Mouse (Mus musculus) retina, postnatal 7 days (tissue): ENCODE measurements around the gene Egln2.
A peak's percentile ranks its signal among the peaks of the same experiment; 100 is the strongest.

Experiments
- DNase-seq: peaks from one replicate; pipeline ENCODE4 v3.0.0-alpha.2; 2012; ENCODE audit warnings: low read depth, low spot score

Egln2 gene

GRCm38 (mm10) chr7:27177942-27178323 is 11.3 kb upstream of the Egln2 start:
- no peak for DNase-seq

- no peak for DNase-seq
These were observed 8.3 kb upstream of the Egln2 start for GRCm38 (mm10) chr7:27174896-27175295.

DNA sequence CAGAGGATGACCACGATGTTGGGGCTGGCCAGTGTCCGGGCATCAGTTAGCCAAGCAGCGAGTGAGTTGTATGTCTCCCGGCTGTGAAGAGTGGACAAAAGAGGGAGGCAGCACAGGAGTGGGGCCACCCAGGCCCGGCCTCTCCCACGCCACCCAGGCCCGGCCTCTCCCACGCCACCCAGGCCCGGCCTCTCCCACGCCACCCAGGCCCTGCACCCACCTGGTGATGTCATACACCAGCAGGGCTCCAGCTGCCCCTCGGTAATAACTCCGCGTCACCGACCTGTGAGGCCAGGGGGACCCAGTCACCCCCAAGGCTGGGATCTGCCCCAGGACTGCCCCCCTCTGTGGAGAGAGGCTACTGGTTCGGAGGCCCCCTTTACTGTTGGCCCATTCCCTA is 7.9 kb upstream of the Egln2 start:
- no peak for DNase-seq

GRCm38 (mm10) chr7:27170981-27171380 is 4.4 kb upstream of the Egln2 start:
- DNase-seq = no peak

DNA sequence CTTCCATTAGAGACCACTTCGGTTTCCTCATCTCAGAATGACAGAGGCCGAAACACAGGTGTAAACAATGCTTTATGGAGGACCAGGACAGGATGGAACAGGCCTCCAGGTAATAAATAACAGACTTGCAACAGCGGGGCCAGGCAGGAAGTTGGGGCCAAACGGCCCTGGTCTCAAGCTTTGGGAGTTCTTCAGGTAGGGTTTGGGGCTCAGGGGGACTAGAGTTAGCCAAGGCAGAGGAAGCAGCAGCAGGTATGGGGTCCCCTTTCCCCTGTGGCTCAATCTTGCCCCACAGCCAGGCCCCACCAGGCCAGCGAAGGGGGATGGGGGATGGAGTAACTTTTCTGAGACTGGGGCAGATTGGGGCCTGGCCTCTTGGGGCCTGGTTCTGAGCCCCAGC is 1.8 kb upstream of the Egln2 start:
- DNase-seq = no peak

DNA sequence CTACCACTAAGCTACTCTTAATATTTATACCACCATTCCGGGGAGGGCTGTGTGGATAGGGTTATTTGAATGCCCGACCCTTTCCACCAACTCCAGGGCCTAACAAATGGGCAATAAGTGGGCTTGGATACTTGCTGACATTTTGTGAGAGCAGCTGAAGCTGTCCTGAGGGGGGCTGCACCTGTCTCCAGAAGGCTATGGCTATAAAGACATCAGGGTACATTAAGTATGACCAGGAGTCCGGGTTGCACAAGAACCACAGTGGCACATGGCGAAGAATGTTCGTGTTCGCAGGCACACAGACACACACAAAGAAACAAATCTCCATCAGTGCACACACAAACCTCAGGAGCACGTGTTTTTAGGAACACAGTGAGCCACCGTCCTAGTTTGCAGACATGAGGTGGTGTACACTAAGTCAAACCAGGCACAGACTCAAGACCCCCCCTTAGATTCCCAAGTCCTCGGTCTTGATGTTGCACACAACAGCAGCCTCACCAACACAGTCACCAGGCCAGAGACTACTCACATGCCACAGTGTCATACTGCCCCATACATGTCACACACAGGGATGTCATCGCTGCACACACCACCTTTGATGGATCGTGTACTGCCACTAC is 983 bp upstream of the Egln2 start:
- no peak for DNase-seq

- peak; percentile 62 for DNase-seq
These were observed 381 bp downstream of the Egln2 start for GRCm38 (mm10) chr7:27166229-27166613.

DNA sequence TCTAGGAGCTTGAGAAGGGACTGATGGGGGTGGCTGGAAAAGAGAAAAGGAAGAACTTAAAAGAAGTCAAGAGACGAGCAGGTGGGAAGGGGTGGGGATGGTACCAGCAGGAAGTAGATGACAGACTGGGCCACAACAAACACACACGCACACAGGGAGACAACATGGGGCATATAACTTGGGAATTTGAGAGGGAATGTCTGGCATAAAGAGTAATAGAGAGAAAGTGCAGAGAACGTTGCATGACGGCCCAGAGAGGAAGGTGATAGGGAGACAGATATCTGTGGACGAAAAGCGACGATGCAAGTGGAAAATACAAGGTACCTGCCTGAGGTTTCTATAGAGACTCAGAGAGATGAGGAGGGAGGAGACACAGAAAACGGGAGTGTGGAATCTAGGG is 906 bp downstream of the Egln2 start:
- no peak for DNase-seq

- no peak for DNase-seq
These were observed 1.5 kb downstream of the Egln2 start for GRCm38 (mm10) chr7:27165007-27165655.

DNA sequence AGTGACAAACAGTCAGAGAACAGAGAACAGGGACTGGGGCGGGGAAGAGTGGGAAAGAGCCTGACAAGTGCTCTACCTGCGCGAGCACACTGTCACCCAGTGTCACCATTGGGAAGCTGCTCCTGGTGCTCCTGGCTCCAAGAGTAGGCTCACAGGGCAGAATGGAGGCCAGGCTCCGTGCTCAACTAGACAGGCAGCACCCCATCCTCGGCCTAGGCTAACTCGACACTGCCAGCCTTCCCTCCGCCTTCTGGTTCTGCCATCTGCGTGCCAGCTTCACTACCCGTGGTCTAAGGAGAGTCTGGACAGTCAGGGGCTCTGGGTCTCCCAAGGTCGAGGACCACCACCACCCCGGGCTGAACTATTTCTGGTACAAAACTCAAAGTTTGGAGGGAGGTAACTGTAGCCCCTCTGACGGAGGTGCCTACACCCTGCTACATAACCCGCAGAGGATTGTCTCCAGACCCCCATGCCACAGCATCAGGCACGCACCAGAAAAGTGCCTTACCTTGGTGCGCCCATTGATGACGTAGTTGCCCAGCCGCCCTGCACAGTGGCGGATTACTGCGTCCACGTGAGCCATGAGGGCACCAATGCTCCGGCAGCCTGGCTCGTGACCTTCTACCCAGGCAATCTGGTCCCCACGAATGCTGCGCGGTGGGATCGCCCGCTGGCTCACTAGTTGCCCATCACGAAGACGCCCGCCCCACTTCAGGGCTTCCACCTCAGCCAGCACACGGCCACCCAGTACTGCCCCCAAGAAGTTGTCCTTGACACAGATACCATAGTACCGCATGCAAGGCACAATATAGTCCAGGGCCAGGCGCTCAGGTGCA is 2.3 kb downstream of the Egln2 start:
- no peak for DNase-seq

GRCm38 (mm10) chr7:27163450-27163805 is 3.2 kb downstream of the Egln2 start:
- DNase-seq = no peak

GRCm38 (mm10) chr7:27162780-27163449 is 3.7 kb downstream of the Egln2 start:
- no peak for DNase-seq

DNA sequence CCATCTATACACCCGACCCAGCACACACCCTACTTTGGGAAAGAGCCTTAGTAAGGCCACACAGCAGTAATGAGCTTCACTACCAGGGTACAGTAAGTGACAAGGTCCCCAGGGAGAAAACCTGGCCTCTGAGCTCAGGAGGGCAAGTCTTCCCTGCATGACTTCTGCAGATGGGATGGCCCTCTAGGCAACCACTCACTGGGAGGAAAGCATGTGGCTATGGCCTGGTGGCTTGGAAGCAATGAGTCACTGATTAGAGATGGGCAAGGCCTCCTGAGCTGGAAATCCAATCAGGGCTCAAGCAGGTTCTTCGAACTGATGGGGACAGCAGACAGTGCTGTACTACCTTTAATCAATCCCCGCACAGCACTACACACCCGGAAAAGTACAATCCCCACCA is 4.9 kb downstream of the Egln2 start:
- DNase-seq = no peak

DNA sequence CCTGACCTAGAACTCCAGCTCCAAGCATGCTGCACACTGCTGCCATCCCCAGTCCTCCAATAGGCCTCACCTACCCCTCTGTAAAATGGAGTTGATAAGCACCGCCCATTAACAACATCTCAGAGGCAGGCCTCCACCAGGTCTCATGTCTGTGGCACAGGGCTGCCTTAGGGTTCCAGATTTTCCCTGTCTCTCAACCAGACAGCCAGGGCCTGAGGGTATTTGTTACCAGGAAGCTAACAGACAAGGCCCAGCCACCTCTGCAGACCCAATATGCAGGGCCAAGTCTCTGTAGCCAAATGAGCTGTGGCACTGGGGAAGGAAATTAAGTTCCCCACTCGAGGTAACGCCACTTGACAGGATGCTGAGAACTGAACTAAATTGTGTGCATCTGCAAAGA is 5.7 kb downstream of the Egln2 start:
- no peak for DNase-seq

DNA sequence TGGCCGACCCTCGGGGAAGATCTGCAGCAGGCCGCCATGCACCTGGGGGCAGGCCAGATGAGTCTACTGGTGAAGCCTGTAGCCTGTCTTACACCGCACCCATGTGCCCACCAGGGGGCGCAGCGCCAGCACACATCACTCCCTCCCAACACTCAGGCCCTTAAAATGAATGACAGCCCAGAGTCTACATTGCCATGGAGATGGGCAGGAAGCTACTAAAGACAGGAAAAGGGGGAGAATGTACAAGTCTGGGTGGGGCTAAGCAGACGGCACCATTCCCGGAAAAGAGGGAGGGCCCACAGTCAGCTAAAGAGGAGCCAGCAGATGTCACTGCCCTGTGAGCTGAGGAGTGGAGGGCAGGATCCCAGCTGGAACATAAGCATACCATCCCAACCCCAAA is 6.7 kb downstream of the Egln2 start:
- peak; percentile 74 for DNase-seq

DNA sequence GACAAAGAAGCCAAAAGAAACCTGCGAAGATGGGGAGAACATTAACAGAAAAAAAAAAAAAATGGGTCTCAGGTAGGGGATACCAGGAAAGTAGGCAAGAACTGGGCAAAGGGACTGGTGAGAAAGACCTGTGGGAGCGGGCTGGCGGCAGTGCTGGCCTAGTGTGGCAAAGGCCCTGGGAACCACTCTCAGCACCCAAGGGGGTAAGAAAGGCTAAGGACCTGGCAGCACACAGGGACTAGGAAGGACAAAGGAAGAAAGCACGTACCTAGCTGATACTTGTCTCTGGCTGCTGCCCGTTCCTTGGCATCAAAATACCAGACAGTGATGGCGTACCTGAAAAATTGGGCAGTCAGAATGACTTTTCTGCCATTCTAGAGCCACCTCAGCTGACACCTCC is 7.3 kb downstream of the Egln2 start:
- no peak for DNase-seq

DNA sequence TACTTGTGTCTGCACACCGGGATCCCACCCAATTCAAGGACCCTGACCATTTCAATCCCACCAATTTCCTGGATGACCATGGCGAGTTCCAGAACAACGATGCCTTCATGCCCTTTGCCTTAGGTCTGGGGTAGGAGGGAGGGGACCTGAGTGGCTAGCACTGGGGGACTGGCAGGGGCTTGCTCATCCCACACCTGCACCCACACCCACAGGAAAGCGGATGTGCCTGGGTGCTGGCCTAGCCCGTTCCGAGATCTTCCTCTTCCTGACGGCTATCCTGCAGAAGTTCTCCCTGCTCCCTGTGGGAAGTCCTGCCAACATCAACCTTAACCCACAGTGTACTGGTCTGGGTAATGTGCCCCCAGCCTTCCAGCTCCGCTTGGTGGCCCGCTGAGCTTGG is 8.4 kb downstream of the Egln2 start:
- DNase-seq = no peak

DNA sequence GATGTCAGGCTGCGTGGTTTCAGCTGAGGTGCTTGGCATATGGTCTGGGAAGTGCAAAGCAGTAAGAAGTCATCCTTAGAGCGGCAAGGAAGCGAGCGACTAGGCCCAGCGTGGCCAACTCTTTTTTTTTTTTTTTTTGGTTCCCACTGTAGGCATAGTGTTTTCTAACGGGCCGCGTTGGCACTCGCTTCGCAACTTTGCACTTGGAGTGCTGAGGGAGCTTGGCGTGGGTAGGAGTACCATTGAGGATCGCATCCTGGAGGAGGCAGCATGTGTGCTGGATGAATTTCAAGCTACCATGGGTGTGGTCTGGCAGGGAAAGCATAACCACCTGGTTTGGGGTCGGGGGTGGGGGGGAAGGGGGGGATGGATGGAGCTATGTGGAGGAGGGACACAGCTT is 10.6 kb downstream of the Egln2 start:
- no peak for DNase-seq

- no peak for DNase-seq
These were observed 13.3 kb downstream of the Egln2 start, which contains the start of gene Cyp2t4 for GRCm38 (mm10) chr7:27153205-27153764. Gene Cyp2t4 (plus strand): TSS chr7:27153714.

GRCm38 (mm10) chr7:27136410-27136996 is 30.1 kb downstream of the Egln2 start:
- DNase-seq = no peak

DNA sequence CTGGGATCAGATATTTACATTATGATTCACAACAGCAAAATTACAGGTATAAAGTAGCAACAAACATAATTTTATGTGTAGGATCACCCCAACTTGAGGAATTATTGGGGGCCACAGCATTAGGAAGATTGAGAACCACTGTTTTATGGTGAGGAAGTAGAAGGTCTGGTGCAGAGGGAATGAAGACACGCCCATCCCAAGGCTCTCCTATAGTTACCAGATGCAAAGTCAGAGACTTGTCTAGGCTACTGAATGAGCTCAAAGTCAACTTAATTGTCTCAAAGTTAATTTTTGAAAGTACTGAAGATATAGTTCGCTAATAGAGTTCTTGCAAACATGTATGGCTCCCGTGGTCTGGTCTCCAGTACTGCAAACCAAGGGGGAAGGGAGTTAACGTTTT is 32.8 kb downstream of the Egln2 start:
- DNase-seq = no peak

DNA sequence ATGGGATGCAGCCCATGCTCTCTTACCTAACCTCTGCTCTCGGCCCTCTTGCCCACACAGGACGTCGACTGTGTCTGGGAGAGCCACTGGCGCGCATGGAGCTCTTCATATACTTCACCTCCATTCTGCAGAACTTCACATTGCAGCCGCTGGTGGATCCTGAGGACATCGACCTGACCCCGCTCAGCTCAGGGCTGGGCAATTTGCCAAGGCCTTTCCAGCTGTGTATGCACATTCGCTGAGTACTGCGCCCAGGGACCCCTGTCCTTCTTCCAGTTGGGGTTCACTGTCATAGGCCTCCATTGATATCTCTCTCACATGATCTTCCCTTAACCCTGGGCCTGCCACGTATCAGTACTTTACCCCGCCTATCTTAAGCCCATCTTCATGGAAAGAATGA is 33.4 kb downstream of the Egln2 start:
- no peak for DNase-seq
